Comparison of ENCODE assay signal across 9 mouse cellular contexts in genomic region chr16:35270353-35270934, GRCm38 (mm10).
A peak's percentile ranks its signal among the peaks of the same experiment; 100 is the strongest.
DNase-seq lines count a peak whose midpoint lies in the region; ATAC-seq and TF ChIP-seq lines count a peak whose summit lies in the region.
"Had no signal": no experiment of that assay in that cellular context is flagged by ENCODE, and none has a peak within 500 bp of the region (broad histone marks: within the 10 kb centered on the region; RNA-seq: fewer than 3 reads in every experiment).

No protein-coding gene starts in this region.

- H3K4me1 ChIP-seq in heart, embryonic 15.5 days (replicated peaks), result peaks cover 13% of the 10 kb centered on the region
- no peaks in the 10 kb centered on the region for H3K4me1 ChIP-seq in liver, embryonic 14.5 days (replicated peaks; ENCODE audit: control insufficient read depth in 2 of 2, insufficient read depth in 2 of 2, low read length in 1 of 2)

- no peak for TF ChIP-seq EP300 in liver, embryonic 14.5 days (IDR thresholded peaks at IDR 0.05; ENCODE audit: low read depth)

- H3K4me3 ChIP-seq in heart, embryonic 15.5 days, result no peak overlapping the region
- H3K4me3 ChIP-seq in liver, embryonic 14.5 days (ENCODE audit: insufficient read depth in 1 of 2, low read depth in 2 of 2, low read length in 2 of 2), result no peak overlapping the region
- H3K4me3 ChIP-seq: embryonic facial prominence, embryonic 15.5 days had no signal

- no peak overlapping the region for H3K27ac ChIP-seq in heart, embryonic 15.5 days
- no peak overlapping the region for H3K27ac ChIP-seq in liver, embryonic 14.5 days
- H3K27ac ChIP-seq: embryonic facial prominence, embryonic 15.5 days had no signal

- no peaks in the 10 kb centered on the region for H3K9me3 ChIP-seq in heart, embryonic 15.5 days (replicated peaks)
- no peaks in the 10 kb centered on the region for H3K9me3 ChIP-seq in liver, embryonic 14.5 days (ENCODE audit: control insufficient read depth, low read length)
- H3K9me3 ChIP-seq: embryonic facial prominence, embryonic 15.5 days had no signal

- ATAC-seq in heart, embryonic 15.5 days (replicated peaks; ENCODE audit: insufficient number of reproducible peaks, insufficient read depth, low FRiP score, low read depth), result peak; percentile 33; the same call in 1 of the 2 replicates
- no peak for ATAC-seq in liver, embryonic 14.5 days (ENCODE audit: insufficient read depth)
- 0 out of 2 replicates have a peak, but pooled peaks have one; percentile 27 for ATAC-seq in neutrophil, adult 5-6 weeks (ENCODE audit: extremely low read depth, insufficient number of reproducible peaks, low FRiP score, poor library complexity, severe bottlenecking)

- TF ChIP-seq CTCF in liver, embryonic 14.5 days (IDR thresholded peaks at IDR 0.05; ENCODE audit: low read depth), result peak; percentile 91

- H3K4me2 ChIP-seq in heart, embryonic 15.5 days, result no peak overlapping the region
- no peak overlapping the region for H3K4me2 ChIP-seq in liver, embryonic 14.5 days (ENCODE audit: low read depth)
- H3K4me2 ChIP-seq: embryonic facial prominence, embryonic 15.5 days had no signal

- peaks cover 10% of the 10 kb centered on the region; the same call in 1 of the 2 replicates for H3K36me3 ChIP-seq in heart, embryonic 15.5 days
- H3K36me3 ChIP-seq in liver, embryonic 14.5 days (replicated peaks; ENCODE audit: control insufficient read depth, insufficient read depth, low read depth), result no peaks in the 10 kb centered on the region
- H3K36me3 ChIP-seq: embryonic facial prominence, embryonic 15.5 days had no signal

- WGBS in heart, embryonic 15.5 days, result 37% methylated on average over 10 of the region's 10 CpGs
- WGBS in liver, embryonic 14.5 days (ENCODE audit: insufficient replicate concordance), result 38% methylated on average over 10 of the region's 10 CpGs

- H3K27me3 ChIP-seq in heart, embryonic 15.5 days, result no peaks in the 10 kb centered on the region
- no peaks in the 10 kb centered on the region; the same call in 1 of the 2 replicates for H3K27me3 ChIP-seq in liver, embryonic 14.5 days (ENCODE audit: control insufficient read depth, insufficient read depth, low read length)
- H3K27me3 ChIP-seq: embryonic facial prominence, embryonic 15.5 days had no signal

- H3K9ac ChIP-seq in heart, embryonic 15.5 days, result no peak overlapping the region
- no peak overlapping the region for H3K9ac ChIP-seq in liver, embryonic 14.5 days (replicated peaks)
- H3K9ac ChIP-seq: embryonic facial prominence, embryonic 15.5 days had no signal

- peak; percentile 81 for DNase-seq in CD4-positive, CD25-positive, alpha-beta regulatory T cell, adult 2 months (ENCODE audit: low read depth, low spot score)
- peak; percentile 96 for DNase-seq in brain, adult 2 months (ENCODE audit: low read depth, low spot score)
- DNase-seq in fibroblast of lung, adult 2 months (ENCODE audit: low read depth), result peak; percentile 43
- peak; percentile 85 to 93 for DNase-seq in kidney, postnatal 25 days
- DNase-seq in liver, embryonic 14.5 days (ENCODE audit: low read depth in 3 of 3, low spot score in 3 of 3), result peak; percentile 32 to 41 (median 38)
- DNase-seq in testis, postnatal 14 days (ENCODE audit: low spot score), result peak; percentile 74

Comparison
In these comparisons a context has a peak if more than half of its experiments do, and no peak if none do; other contexts are left out.
1. DNase-seq: peak in every context shown above with its lines; median percentile 96 in brain, adult 2 months; 89 in kidney, postnatal 25 days; 81 in CD4-positive, CD25-positive, alpha-beta regulatory T cell, adult 2 months; 74 in testis, postnatal 14 days; 43 in fibroblast of lung, adult 2 months; 38 in liver, embryonic 14.5 days.